Mouse (Mus musculus): ENCODE data around the gene Shld1.

- TF ChIP-seq EP300 (IDR thresholded peaks at IDR 0.05; ENCODE audit: insufficient read depth, low read depth, low read length) (no peak), POLR2A (IDR thresholded peaks at IDR 0.05; ENCODE audit: insufficient read depth, low read length) (no peak), CTCF (IDR thresholded peaks at IDR 0.05; ENCODE audit: low read depth, low read length) (no peak)
These were observed 5.0 kb downstream of the Shld1 start for GRCm38 (mm10) chr2:132691731-132692130.

All from ES-Bruce4 (cell line).